Mouse (Mus musculus) liver, embryonic 13.5 days (tissue): ENCODE measurements at regions not wholly inside any gene's neighbourhood (a gene's known extent, or its start where the extent isn't known, plus 50 kb on each side); places are given as distances from the start of the nearest gene placed in this dataset.

ENCODE experiments used
- ATAC-seq: fragments of 200-750 bp; cut with Nextera tagmentation; 2 replicates; pipeline ENCODE4 v1.8.0; 2017; ENCODE audit warnings: low read depth, mild to moderate bottlenecking, moderate number of reproducible peaks, moderate library complexity
- DNase-seq: peaks from one replicate; pipeline ENCODE4 v3.0.0; 2022
- H3K27ac ChIP-seq: fragments of 300-500 bp; sonication (generic); 2 replicates; pipeline ENCODE4 v1.5.1; 2015; ENCODE audit warnings: moderate library complexity, mild to moderate bottlenecking, inconsistent platforms
- H3K27me3 ChIP-seq: fragments of 300-500 bp; sonication (generic); 2 replicates; pipeline ENCODE4 v1.6.1; 2015; ENCODE audit warnings: mild to moderate bottlenecking, inconsistent platforms
- H3K36me3 ChIP-seq: fragments of 300-500 bp; sonication (generic); 2 replicates; pipeline ENCODE4 v1.6.1; 2015; ENCODE audit warnings: mild to moderate bottlenecking, inconsistent platforms
- H3K4me1 ChIP-seq: fragments of 300-500 bp; sonication (generic); replicated peaks from 2 replicates; pipeline ENCODE4 v1.6.1; 2015; ENCODE audit warnings: inconsistent platforms
- H3K4me2 ChIP-seq: fragments of 300-500 bp; sonication (generic); 2 replicates; pipeline ENCODE4 v1.6.1; 2015; ENCODE audit warnings: inconsistent platforms, mild to moderate bottlenecking, moderate library complexity
- H3K4me3 ChIP-seq: fragments of 300-500 bp; sonication (generic); replicated peaks from 2 replicates; pipeline ENCODE4 v1.5.1; 2015; ENCODE audit warnings: mild to moderate bottlenecking, inconsistent platforms
- H3K9ac ChIP-seq: fragments of 300-500 bp; sonication (generic); 2 replicates; pipeline ENCODE4 v1.6.1; 2015; ENCODE audit warnings: mild to moderate bottlenecking, inconsistent platforms
- H3K9me3 ChIP-seq: fragments of 300-500 bp; sonication (generic); replicated peaks from 2 replicates; pipeline ENCODE4 v1.6.1; 2016; ENCODE audit warnings: inconsistent platforms
- WGBS: fragments of 180-500 bp; shearing (Covaris S2); methylation state at CpG from one replicate; pipeline ENCODE4 v1.1.7; 2015; ENCODE audit not compliant: insufficient replicate concordance; 5-methylcytosine and 5-hydroxymethylcytosine counted together

- ATAC-seq = no peak
- Histone ChIP-seq H3K36me3 (no peaks in the 10 kb centered on the region), H3K9ac (no peak overlapping the region), H3K9me3 (no peaks in the 10 kb centered on the region), H3K27me3 (no peaks in the 10 kb centered on the region), H3K4me2 (no peak overlapping the region), H3K4me1 (no peaks in the 10 kb centered on the region), H3K27ac (no peak overlapping the region), H3K4me3 (no peak overlapping the region)
- 42% methylated on average over 3 of the region's 3 CpGs for WGBS
- no peak for DNase-seq
Measured at GRCm38 (mm10) chr17:13558863-13559262, 201.5 kb upstream of the Afdn start.

GRCm38 (mm10) chr17:13561342-13561741 lies 199.0 kb upstream of the Afdn start:
- ATAC-seq = no peak
- Histone ChIP-seq H3K9me3 (no peaks in the 10 kb centered on the region), H3K4me2 (no peak overlapping the region), H3K9ac (no peak overlapping the region), H3K27me3 (no peaks in the 10 kb centered on the region), H3K4me1 (no peaks in the 10 kb centered on the region), H3K36me3 (no peaks in the 10 kb centered on the region), H3K4me3 (no peak overlapping the region), H3K27ac (no peak overlapping the region)
- 63% methylated on average over 8 of the region's 8 CpGs for WGBS
- DNase-seq = no peak

GRCm38 (mm10) chr17:13562974-13563373 lies 197.4 kb upstream of the Afdn start:
- Histone ChIP-seq H3K27ac (no peak overlapping the region), H3K9me3 (no peaks in the 10 kb centered on the region), H3K9ac (no peak overlapping the region), H3K36me3 (no peaks in the 10 kb centered on the region), H3K4me2 (no peak overlapping the region), H3K27me3 (no peaks in the 10 kb centered on the region), H3K4me1 (no peaks in the 10 kb centered on the region), H3K4me3 (no peak overlapping the region)
- 51% methylated on average over 2 of the region's 2 CpGs for WGBS
- no peak for DNase-seq
- ATAC-seq = no peak

- H3K36me3 ChIP-seq = no peaks in the 10 kb centered on the region
- ATAC-seq (no peak), DNase-seq (no peak)
- H3K4me3 ChIP-seq = no peak overlapping the region
- H3K27me3 ChIP-seq = no peaks in the 10 kb centered on the region
- H3K4me2 ChIP-seq = no peak overlapping the region
- H3K4me1 ChIP-seq = no peaks in the 10 kb centered on the region
- no peak overlapping the region for H3K9ac ChIP-seq
- no peaks in the 10 kb centered on the region for H3K9me3 ChIP-seq
- H3K27ac ChIP-seq = no peak overlapping the region
- WGBS = 75% methylated on average over 7 of the region's 7 CpGs
Measured at GRCm38 (mm10) chr17:13564800-13565199, 195.5 kb upstream of the Afdn start.

GRCm38 (mm10) chr17:13566680-13567079 lies 193.7 kb upstream of the Afdn start:
- ATAC-seq = no peak
- Histone ChIP-seq H3K9ac (no peak overlapping the region), H3K4me1 (no peaks in the 10 kb centered on the region), H3K27me3 (no peaks in the 10 kb centered on the region), H3K36me3 (no peaks in the 10 kb centered on the region), H3K27ac (no peak overlapping the region), H3K4me3 (no peak overlapping the region), H3K9me3 (no peaks in the 10 kb centered on the region), H3K4me2 (no peak overlapping the region)
- DNase-seq = no peak
- WGBS = 61% methylated on average over 7 of the region's 7 CpGs

- H3K4me2 ChIP-seq = no peak overlapping the region
- H3K4me3 ChIP-seq = no peak overlapping the region
- H3K9ac ChIP-seq = no peak overlapping the region
- no peaks in the 10 kb centered on the region for H3K27me3 ChIP-seq
- no peaks in the 10 kb centered on the region for H3K36me3 ChIP-seq
- peaks cover 3% of the 10 kb centered on the region; the same call in 1 of the 2 replicates for H3K4me1 ChIP-seq
- no peaks in the 10 kb centered on the region for H3K9me3 ChIP-seq
- DNase-seq (no peak), ATAC-seq (no peak)
- 49% methylated on average over 3 of the region's 3 CpGs for WGBS
- no peak overlapping the region for H3K27ac ChIP-seq
Measured at GRCm38 (mm10) chr17:13567183-13567582, 193.2 kb upstream of the Afdn start.

- 55% methylated on average over 5 of the region's 5 CpGs for WGBS
- no peak overlapping the region for H3K9ac ChIP-seq
- no peaks in the 10 kb centered on the region for H3K27me3 ChIP-seq
- no peak overlapping the region for H3K4me3 ChIP-seq
- no peak overlapping the region for H3K27ac ChIP-seq
- no peaks in the 10 kb centered on the region for H3K36me3 ChIP-seq
- H3K4me2 ChIP-seq = no peak overlapping the region
- DNase-seq (no peak), ATAC-seq (no peak)
- no peaks in the 10 kb centered on the region for H3K9me3 ChIP-seq
- H3K4me1 ChIP-seq = peaks cover 7% of the 10 kb centered on the region; the same call in 1 of the 2 replicates
Measured at GRCm38 (mm10) chr17:13570796-13571195, 189.5 kb upstream of the Afdn start.

- H3K4me3 ChIP-seq = no peak overlapping the region
- no peak for DNase-seq
- no peaks in the 10 kb centered on the region for H3K9me3 ChIP-seq
- no peak overlapping the region for H3K27ac ChIP-seq
- no peak overlapping the region for H3K9ac ChIP-seq
- H3K36me3 ChIP-seq = no peaks in the 10 kb centered on the region
- WGBS = 29% methylated on average over 8 of the region's 8 CpGs
- peak; percentile 80 for ATAC-seq
- no peaks in the 10 kb centered on the region for H3K27me3 ChIP-seq
- H3K4me1 ChIP-seq = peaks cover 7% of the 10 kb centered on the region; the same call in 1 of the 2 replicates
- no peak overlapping the region for H3K4me2 ChIP-seq
Measured at GRCm38 (mm10) chr17:13572204-13572833, 188.0 kb upstream of the Afdn start.

GRCm38 (mm10) chr17:13573036-13573435 lies 187.3 kb upstream of the Afdn start:
- Histone ChIP-seq H3K4me1 (peaks cover 7% of the 10 kb centered on the region; the same call in 1 of the 2 replicates), H3K27ac (no peak overlapping the region), H3K9me3 (no peaks in the 10 kb centered on the region), H3K4me3 (no peak overlapping the region), H3K36me3 (no peaks in the 10 kb centered on the region), H3K27me3 (no peaks in the 10 kb centered on the region), H3K9ac (no peak overlapping the region), H3K4me2 (no peak overlapping the region)
- no peak for DNase-seq
- 37% methylated on average over 9 of the region's 9 CpGs for WGBS
- no peak for ATAC-seq

- DNase-seq (no peak), ATAC-seq (no peak)
- no peak overlapping the region for H3K9ac ChIP-seq
- no peaks in the 10 kb centered on the region for H3K9me3 ChIP-seq
- peaks cover 7% of the 10 kb centered on the region; the same call in 1 of the 2 replicates for H3K4me1 ChIP-seq
- H3K4me2 ChIP-seq = no peak overlapping the region
- WGBS = 50% methylated on average over 1 of the region's 1 CpGs
- H3K36me3 ChIP-seq = no peaks in the 10 kb centered on the region
- H3K4me3 ChIP-seq = no peak overlapping the region
- no peak overlapping the region for H3K27ac ChIP-seq
- no peaks in the 10 kb centered on the region for H3K27me3 ChIP-seq
Measured at GRCm38 (mm10) chr17:13574122-13574521, 186.2 kb upstream of the Afdn start.

GRCm38 (mm10) chr17:13574682-13575444 lies 185.5 kb upstream of the Afdn start:
- Histone ChIP-seq H3K4me3 (no peak overlapping the region), H3K27ac (no peak overlapping the region), H3K9ac (no peak overlapping the region), H3K9me3 (no peaks in the 10 kb centered on the region), H3K27me3 (no peaks in the 10 kb centered on the region), H3K4me2 (no peak overlapping the region), H3K4me1 (peaks cover 7% of the 10 kb centered on the region; the same call in 1 of the 2 replicates), H3K36me3 (no peaks in the 10 kb centered on the region)
- ATAC-seq (no peak), DNase-seq (no peak)
- 65% methylated on average over 13 of the region's 13 CpGs for WGBS

- Histone ChIP-seq H3K9me3 (no peaks in the 10 kb centered on the region), H3K4me2 (no peak overlapping the region), H3K4me3 (no peak overlapping the region), H3K36me3 (no peaks in the 10 kb centered on the region), H3K9ac (no peak overlapping the region), H3K27ac (no peak overlapping the region), H3K4me1 (no peaks in the 10 kb centered on the region), H3K27me3 (no peaks in the 10 kb centered on the region)
- DNase-seq = no peak
- WGBS = 61% methylated on average over 3 of the region's 3 CpGs
- ATAC-seq = no peak
Measured at GRCm38 (mm10) chr17:13577798-13578197, 182.5 kb upstream of the Afdn start.
